Mouse (Mus musculus): Measurements from ENCODE around the gene Lcn8.

DNA sequence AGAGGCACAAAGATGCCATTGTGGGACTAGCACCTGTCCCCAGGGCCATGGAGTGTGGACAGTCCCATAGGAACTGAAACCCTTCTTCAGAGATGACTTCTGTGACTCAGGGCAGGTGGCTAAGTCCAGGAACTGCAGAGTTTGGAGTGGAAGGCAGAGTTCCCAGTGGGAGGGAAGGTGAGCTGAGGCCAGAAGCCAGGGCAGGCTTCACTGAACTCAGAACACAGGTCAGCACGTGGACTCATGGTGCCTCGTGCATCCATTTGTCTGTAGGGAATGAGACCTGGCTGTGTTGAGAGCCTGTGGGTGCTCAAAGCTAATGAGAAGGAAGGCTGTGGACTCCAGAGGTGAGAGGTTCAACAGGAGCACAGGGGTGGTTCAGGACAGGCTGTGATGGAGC is 45.8 kb downstream of the Lcn8 start:
- TF ChIP-seq TAL1 (conservative IDR thresholded peaks at IDR 0.05; ENCODE audit: low read depth, low read length) (no peak), GATA1 (IDR thresholded peaks at IDR 0.05; ENCODE audit: borderline replicate concordance, low read length) (no peak), CTCF (IDR thresholded peaks at IDR 0.05; ENCODE audit: low read depth, low read length) (no peak), POLR2AphosphoS5 (IDR thresholded peaks at IDR 0.05; ENCODE audit: insufficient replicate concordance, low read depth, low read length) (no peak), GATA2 (IDR thresholded peaks at IDR 0.05; ENCODE audit: borderline replicate concordance, low read depth, low read length) (no peak)

Data from G1E (cell line).